Mouse (Mus musculus) gastrocnemius, postnatal 36 days (tissue): ENCODE results near the gene Trim47. TPM values are rescaled to one million over a fixed set of nuclear protein-coding genes. Genes with fewer than 3 reads are reported as not detected.
"Not testable (repeated sequence)": the region's sequence is repeated elsewhere in the genome, so short reads cannot be mapped to it uniquely, and the experiment has no call there.

ENCODE experiments used
- DNase-seq, 2 experiments: peaks; one replicate each; pipeline ENCODE4 v3.0.0; 2022
- intact Hi-C: fragments of 180-260 bp; cut with DNase I; formaldehyde crosslinking; loops from one replicate; pipeline ENCODE4 v1.15.1; 2025
- total RNA-seq, 2 experiments: library from RNA; stranded (reverse); gene quantifications; 2 replicates each; pipeline ENCODE4 v1.2.3; 2021

Trim47 gene
- total RNA-seq, 2 experiments from 2014 or later, result 9.1 to 9.3 TPM

DNA sequence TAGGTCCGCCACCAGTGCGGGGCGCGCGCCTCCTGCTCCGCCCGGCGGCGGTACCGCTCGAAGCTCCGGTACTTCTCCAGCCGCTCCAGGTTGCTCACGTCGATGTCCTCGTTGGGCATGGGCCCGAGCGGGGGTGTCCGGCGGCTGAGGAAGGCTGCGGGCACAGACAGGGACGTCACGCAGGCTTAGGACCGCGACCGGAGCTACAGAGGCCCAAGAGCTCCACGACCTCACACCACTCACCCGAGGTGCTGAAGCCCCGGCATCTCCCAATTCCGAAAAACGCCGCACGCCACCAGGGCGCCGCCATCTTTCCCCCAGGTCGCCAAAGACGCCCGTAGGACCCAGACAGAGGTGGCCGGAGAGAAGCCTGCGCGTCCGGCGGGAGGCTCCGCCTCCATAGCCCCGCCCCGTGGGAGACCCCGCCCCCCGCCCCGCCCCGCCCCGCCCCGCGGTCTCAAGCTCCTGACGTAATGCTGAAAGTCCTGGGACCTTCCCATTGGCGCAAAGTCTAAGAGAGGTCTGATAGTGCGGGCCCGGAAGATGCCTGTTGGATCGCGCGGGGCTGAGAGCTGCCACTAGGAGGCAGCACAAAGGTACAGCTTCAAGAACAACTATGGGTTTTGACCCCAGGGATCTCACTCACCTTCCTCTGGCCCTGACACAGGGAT is 11.6 kb upstream of the Trim47 start, which contains the start of gene Mrpl38:
Gene Mrpl38 (minus strand): TSS at position 401 of the 671 bp plus-strand sequence.
- DNase-seq, result peak; percentile 83 to 84
- intact Hi-C loops, result no loop called here

DNA sequence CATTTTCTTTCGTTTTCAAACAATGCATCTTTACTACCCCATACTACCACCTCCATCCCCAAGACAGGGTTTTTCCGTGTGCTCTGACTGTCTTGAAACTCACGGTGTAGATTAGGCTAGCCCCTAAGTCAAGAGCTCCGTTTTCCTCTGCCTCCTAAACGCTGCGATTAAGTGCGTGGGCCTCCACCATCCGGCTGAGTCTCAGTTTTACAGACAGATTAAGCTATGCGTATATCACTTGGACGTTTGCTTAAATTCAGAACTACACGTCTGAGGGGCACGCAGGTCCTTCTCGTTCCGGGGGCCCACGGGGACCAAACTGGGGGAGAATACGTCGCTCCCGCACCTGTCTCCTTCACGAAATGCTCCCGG is 11.1 kb upstream of the Trim47 start:
- DNase-seq, result no peak
- intact Hi-C loops, result no loop called here

DNA sequence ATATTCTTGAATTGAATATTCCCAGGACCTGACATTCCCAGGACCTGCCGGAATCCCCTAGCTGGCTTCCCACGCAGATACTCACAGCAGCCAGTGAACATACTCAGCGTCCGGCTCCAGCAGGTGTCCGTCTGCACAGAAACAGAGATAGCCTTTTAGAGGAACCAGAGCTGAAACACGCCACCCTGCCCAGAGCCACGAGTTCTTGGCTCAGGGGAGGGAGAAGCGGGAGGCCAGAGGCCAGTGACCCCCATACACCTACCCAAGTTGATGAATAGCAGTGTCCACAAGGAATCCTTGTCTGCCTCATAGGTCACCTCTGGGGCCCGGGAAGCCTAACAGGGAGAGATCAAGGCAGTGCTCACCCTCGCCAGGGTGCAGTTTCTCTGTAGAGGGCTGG is 7.2 kb upstream of the Trim47 start:
- intact Hi-C loops, result no loop called here
- no peak for DNase-seq

DNA sequence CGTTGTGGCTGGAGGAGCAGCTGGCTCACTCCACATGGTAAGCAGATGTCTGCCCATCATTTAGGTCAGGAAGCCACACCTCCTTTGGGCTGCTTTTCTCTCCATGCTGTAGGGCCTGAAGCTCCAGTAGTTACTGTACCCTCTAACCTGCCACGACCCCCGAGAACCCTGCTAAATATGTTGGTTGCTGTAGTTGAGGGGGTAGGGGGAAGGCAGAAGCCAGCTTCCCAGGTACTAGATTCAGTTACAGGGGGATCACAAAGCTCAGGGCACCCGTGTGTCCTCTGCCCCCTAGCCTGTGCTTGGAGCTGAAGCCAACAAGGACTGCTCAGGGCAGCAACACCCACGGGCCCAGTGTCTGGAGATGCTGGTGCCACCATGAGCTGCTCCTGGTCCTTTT is 6.5 kb upstream of the Trim47 start:
- intact Hi-C loops, result no loop called here
- no peak for DNase-seq

DNA sequence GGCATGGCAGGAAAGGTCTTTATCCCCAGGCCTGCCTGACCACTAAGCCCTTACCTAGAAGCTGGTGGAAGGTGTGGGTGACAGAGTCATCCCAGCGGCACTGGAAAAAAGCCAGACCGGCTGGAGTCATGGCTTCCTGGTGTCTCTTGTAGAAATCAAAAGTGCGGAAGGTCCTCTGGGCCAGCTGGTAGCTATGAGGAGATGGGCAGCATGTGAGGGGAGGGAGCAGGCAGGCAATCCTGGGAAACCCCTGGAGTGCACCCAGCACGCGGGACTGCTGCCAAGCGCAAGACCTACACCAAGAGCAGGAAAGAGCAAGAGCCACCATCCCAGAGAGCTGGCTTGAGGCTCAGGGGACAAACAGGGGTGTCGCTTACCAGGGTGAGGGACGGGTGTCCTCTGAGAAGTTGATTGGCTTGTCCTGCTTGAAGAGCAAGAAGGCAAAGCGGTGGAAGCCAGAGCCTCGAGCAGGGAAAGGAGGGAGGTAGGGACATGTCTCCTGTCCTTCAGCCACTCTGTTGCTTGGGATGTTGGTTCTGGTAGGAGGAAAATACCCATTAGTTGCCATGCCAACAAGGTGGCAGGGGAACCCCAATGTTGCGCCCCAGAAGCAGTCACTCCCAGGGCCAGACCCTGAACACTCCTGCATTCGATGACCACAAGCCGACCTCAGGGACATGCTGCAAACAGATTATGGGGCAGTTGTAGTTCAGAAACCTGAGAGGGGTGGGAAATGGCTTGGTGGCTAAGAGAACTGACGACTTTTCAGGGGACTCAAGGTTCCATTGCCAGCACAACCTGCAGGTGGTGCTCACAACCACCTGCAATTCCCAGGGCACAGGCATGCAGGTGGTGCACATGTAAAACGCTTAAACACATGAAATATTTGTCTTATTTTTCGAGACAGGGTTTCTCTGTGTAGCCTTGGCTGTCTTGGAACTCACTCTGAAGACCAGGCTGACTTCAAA is 5.6 kb upstream of the Trim47 start:
- intact Hi-C loops, result no loop called here
- DNase-seq, result no peak

DNA sequence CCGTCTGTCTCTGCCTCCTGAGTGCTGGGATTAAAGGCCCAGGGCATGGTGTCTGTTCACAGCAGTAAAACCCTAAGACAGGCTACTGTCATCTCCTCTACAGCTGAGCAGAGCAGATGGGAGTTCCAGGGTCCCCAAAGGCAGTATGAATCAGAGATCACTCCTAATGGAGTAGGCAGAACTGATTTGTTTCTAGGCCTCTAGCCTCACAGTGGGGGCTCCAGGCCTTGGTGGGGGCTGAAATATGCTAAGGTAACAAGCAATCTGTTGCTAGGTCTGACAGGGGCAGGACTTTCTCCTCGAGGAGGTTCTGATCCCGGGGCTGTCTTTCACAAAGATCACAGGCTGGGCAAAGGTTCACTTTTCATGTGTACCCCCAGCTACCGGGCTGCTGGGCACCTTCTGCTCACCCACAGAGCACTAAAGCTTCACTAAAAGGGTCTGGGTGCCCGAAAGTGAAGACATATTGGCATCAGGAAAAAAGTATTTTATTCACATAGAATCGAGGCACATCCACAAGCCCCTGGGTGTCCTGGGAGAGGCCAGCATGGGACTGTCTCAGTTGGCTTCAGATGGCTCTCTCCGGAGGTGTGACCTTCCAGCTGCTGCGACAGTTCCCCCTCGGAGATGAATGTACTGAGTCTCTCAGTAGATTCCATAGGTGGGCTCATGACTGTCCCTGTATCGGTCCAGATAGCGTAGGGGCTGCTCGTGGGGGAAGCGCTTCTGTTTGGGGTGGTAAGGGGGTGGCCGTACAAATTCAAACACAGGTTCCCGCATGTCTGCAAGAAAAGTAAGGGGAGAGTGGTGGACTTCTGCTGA is 4.5 kb upstream of the Trim47 start:
- intact Hi-C loops, result no loop called here
- DNase-seq, result no peak

DNA sequence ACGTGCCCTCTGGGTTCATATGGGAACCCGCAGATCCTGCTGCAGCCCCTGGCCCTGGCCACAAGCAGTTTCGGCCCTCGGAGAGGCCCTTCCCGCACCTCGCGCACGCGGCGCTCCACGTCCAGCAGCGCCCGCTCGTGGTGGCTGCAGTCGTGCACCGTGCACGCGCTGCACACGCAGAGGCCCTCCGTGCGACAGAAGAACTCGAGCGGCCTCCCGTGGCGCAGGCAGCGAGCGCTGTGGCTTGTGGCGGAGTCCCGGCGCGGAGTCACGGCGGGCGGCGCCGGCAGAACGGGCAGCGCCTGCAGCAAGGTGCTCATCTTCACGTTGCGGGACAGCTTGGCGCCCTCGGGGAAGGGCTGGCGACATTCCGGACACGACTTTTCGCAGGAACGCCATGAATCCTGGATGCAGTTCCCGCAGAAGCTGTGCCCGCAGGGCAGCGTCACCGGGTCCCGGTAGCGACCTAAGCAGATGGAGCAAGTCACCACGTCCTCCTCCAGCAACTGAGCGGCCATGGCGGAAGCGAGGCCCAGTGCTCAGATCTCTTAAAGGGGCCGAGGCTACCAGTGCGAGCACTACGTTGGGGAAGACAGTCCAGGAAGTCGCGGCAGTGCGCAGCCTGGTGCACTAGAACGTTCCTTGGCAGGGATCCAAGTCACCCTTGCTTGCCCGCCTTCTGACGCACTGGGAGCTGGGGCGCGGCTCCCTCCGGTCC is 3.6 kb upstream of the Trim47 start, which contains the start of gene Trim65:
Gene Trim65 (minus strand): TSS at position 641 of the 718 bp plus-strand sequence.
- intact Hi-C loops, result loop anchor here (1.0 kb wide), 2 partner anchors 20 to 43 kb away; no protein-coding TSS in a partner anchor

DNA sequence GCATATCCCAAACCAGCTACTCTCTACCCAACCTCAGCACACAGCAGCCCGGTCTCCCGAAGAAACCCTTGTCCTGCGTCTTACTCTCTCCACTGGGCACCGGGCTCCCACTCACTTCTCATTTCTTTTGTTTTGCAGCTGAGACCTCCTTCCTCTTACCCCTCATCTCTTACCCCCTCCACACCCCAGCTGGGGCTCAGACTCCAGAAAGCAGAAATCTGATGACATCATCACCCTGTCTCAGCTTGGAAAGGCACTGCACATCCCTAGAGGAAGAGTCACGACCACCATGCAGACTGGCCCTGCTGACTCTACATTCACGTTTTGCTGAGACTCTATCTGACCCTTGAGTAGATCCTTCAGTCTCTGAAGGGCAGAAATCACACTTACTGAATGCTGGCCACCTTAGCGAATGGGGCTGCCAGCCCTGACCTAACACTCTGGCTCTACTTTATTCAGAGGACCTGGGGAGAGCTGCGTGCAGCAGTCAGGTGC is 3.0 kb upstream of the Trim47 start:
- intact Hi-C loops, result loop anchor here (1.0 kb wide), 2 partner anchors 20 to 43 kb away; no protein-coding TSS in a partner anchor
- DNase-seq, result no peak

More for the DNA sequence above, 3.6 kb upstream of the Trim47 start, which contains the start of gene Trim65:
- DNase-seq, result peak; percentile 81 to 83

DNA sequence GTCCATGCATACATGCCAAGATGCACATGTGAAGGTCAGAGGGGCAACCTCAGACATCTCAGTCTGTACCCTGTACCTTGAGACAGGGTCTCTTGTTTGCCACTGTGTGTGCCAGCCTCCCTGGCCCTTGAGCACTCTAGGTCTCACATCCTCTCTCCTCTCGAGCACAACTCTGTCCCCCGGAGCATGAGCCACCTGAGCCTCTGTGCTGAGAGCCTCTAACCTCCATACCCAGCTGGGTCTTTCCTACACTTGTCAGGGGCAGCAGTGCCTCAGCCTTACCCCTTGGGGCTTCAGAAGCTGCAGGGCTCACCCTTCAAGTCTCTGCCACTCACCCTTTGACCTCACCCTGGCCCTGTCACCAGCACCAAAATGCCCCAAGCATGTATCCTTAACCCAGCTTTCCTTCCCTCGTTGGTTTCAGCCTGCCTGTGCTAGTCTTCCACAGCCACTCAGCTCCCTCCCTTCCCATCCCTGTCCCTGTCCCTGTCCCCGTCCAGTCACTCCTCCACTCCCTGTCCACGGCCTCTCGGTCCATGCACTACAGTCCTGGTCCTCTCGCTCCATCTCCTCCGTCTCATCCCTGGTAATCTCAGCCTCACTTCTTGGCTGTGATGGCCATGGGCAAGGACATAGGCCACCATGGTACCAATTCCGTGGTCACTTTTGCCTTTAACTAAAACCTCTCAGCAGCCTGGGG is 2.2 kb upstream of the Trim47 start:
- intact Hi-C loops, result no loop called here
- DNase-seq, result no peak

DNA sequence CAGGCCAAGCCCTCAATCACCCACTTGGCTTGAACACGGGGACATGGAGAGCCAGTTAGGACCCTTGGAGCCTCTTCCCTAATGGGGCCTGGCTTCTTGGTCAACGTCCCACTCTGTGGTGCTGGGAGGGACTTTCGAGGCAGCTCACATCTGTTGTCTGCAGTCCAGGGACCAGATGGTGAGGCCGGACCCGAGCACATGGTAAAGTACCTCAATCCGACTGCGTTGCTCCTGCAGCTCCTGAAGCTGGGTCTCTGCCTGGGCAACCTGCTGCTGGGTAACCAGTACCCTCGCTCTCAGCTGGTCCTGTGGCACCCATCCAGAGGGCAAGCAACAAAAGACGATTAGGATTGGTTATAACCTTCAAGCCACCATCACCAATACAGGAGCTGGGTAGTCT is 976 bp upstream of the Trim47 start:
- intact Hi-C loops, result no loop called here
- no peak for DNase-seq

DNA sequence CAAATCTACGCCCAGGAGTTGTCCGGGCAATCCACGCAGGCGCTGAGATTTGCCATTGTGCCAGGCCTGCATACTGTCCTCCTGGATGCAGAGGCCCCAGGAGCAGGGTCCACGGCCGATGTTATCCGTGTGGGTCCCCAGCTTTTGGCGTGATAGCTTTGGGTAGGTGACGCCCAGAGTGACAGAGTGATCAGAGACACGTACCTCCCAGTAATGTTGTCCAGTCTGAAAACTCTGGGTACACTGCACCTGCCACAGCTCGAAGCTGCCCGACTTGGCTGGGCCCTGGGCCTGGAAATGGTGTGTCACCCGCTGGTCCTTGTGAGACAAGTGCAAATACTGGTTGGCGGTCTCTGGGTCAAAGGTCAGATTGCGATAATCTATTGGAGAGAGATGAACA is 749 bp downstream of the Trim47 start:
- intact Hi-C loops, result no loop called here
- DNase-seq, result no peak

DNA sequence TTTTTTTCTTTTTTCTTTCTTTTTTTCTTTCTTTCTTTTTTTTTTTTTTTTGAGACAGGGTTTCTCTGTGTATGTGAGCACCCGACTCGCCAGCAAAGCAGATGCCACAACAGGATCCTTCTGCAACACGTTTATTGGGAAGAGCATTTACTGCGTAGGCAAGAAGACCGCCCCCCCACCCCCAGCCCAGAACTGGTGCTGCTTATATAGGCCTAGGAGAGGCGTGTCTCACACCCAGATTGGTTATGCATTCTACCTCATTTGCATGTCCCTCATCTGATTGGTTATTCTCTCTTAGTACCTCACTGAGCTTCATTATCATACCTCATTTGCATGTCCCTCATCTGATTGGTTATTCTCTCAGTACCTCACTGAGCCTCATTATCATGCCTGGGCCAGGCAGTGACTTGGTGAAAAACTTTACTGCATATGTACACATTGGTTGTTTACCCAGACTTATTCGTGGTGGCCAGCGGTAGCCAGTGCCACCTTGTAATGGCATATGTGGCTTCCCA is 5.2 kb downstream of the Trim47 start:
- DNase-seq, intact Hi-C loops: not testable (repeated sequence)

DNA sequence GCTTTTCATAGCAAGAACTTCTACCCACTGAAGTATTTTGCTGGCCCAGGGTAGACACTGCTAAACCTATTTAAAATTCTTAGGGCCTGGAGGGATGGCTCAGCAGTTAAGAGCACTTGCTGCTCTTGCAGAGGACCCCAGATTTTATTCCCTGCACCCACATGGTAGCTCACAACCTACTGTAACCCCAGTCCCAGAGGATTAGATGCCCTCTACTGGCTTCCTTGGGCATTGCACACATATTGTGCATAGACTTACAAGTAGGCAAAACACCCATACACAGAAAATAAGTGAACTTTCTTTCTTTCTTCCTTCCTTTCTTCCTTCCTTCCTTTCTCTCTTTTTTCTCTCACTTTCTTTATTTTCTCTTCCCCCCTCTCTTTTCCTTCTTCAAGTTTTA is 9.2 kb downstream of the Trim47 start:
- no peak for DNase-seq
- intact Hi-C loops, result no loop called here

DNA sequence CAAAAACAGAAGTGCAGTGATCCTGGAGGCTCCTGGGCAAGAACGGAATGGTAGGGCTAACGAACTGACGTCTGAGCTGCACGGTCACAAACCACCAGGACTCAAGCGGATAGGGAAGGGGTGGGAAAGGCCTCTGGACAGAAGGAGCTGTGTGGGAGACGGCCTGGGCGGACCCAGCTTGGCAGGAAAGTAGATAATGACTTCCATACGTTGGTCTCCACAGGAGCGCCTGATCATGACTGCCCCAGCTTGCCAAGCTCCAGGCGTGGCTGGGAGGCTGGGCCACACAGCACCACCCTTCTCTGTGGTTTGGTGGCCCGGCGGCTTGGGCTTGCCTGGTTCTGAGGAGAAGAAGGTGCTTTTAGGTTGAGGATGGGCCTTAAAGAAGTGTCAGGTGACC is 9.8 kb downstream of the Trim47 start:
- DNase-seq, result no peak

DNA sequence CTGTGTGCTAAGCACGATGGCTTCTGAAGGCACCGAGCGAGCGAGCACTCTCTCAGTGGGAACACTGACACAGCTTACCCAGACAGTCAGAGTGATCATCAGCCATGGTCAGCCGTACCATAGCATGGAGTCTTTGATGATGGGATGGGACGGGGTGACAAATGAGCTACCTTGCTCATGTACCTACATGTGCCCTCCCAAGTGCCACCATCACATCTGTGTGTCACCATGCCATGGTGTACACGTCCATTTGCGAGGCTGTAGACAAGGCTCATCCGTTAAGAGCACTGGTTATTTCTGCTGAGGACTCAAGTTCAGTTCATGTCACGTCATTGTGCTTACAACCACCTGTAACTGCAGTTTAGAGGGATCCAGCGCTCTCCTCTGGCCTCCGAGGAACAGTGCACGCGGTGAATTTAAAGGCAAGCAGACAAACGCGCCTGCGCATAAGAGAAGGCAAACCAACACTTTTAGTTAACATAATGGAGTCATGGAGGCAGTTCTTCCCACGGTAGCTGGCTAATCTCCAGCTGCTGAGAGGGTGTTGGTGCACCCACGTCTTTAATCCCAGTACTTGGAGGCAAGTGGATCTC is 15.3 kb downstream of the Trim47 start:
- DNase-seq, result no peak
- intact Hi-C loops, result no loop called here

More for the DNA sequence above, 9.8 kb downstream of the Trim47 start:
- intact Hi-C loops, result no loop called here

DNA sequence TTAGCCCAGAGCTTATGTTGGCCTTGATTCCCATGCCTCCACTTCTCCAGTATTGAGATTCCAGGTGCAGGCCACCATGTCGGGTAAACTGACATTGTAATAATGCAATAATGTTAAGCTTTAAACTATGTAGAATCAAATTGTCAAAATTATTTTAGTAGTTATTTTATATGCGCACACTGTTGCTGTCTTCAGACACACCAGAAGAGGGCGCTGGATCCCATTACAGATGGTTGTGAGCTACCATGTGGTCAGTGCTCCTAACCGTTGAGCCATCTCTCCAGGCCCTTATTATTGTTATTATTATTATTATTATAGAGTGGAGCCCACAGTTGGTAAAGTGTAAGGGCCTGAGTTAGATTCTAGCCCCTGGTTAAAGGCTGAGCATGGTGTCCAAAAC is 15.9 kb downstream of the Trim47 start:
- intact Hi-C loops, result no loop called here
- no peak for DNase-seq

DNA sequence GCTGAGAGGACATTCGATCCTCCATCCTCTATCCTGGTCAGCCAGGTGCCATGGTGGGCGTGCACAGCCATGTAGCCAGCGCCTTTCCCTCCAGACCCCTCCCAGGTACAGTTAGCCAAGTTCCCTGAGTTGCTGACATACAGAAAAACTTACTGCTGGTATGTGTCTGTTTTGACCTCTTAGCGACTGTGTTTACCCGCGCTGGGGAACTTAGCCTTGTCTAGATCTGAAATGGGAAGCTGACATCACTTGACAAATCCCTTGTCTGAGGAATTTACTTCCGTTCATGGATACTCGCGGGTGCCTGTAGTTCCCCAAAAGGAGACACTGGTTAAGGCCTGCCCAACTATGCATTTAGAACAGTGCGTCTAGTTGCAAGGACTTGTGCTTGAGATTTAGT is 16.5 kb downstream of the Trim47 start:
- DNase-seq, result no peak
- intact Hi-C loops, result loop anchor here (1.0 kb wide), 1 partner anchor 20 kb away; no protein-coding TSS in a partner anchor

DNA sequence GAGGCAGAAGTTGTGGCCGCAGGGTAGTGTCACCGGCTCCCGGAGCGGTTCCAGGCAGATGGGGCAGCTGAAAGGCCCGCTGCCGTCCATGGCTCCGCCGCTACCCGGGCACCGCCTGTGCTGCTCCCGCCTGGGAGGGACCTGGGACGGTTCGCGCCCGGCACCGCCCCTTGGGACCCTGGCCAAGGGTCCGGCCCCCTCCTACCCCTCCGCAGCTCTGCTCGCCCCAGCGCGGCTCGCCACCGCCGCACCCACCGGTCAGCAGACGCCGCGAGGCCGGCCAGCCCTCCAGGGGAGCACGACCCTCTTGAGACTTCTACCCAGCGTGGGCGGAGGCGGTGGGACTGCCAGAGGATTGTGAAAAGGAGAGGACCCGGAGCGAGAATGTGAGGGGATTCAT is 16.9 kb downstream of the Trim47 start:
- peak; percentile 83 to 90 for DNase-seq
- intact Hi-C loops, result loop anchor here (1.0 kb wide), 1 partner anchor 20 kb away; no protein-coding TSS in a partner anchor
